Mouse (Mus musculus): ENCODE data around the gene Nceh1.

DNA sequence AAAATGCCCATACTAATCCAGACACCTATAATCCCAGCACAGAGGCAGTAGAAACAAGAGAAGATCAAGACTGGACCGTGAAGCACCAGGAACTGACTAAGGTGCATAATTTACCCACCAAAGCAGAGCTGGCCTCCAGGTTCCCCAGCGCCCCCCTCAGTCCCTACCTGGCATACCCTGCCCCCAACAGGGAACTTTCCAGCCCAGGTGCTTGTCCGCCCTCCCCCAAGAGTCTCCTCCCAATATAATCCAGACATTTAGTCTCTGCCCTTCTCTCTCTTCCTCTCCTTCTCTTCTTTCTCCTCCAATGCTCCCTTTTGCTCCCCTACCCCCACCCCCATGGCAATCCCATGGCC is 26.2 kb upstream of the Nceh1 start:
- TF ChIP-seq CTCF (conservative IDR thresholded peaks at IDR 0.05 in 1 of 2, IDR thresholded peaks at IDR 0.05 in 1 of 2; ENCODE audit: low read depth in 2 of 2, low read length in 2 of 2) (no peak), TCF12 (IDR thresholded peaks at IDR 0.05; ENCODE audit: low read depth, low read length) (no peak), PAX5 (IDR thresholded peaks at IDR 0.05; ENCODE audit: low read length) (no peak), KAT2A (IDR thresholded peaks at IDR 0.05; ENCODE audit: insufficient replicate concordance, low read length) (no peak), HCFC1 (IDR thresholded peaks at IDR 0.05; ENCODE audit: low read depth, low read length) (no peak), EP300 (IDR thresholded peaks at IDR 0.05; ENCODE audit: low read length) (no peak), ELF1 (IDR thresholded peaks at IDR 0.05; ENCODE audit: low read depth, low read length) (no peak), TBP (conservative IDR thresholded peaks at IDR 0.05; ENCODE audit: low read depth, low read length) (no peak), SMC3 (IDR thresholded peaks at IDR 0.05; ENCODE audit: low read depth, low read length) (no peak), POLR2A (IDR thresholded peaks at IDR 0.05; ENCODE audit: low read depth, low read length) (no peak), NRF1 (IDR thresholded peaks at IDR 0.05; ENCODE audit: low read depth, low read length) (no peak), ZMIZ1 (IDR thresholded peaks at IDR 0.05; ENCODE audit: low read depth, low read length) (no peak)
